Mouse (Mus musculus) CD8-positive naive resting alpha-beta T cell, adult 2 months (primary cell): Measurements from ENCODE around the gene Actl9.

Experiments used
- DNase-seq, 2 experiments: peaks; one replicate each; pipeline ENCODE4 v3.0.0; 2022; ENCODE audit warnings: low read depth in 2 of 2, low spot score in 2 of 2

The Actl9 gene

DNA sequence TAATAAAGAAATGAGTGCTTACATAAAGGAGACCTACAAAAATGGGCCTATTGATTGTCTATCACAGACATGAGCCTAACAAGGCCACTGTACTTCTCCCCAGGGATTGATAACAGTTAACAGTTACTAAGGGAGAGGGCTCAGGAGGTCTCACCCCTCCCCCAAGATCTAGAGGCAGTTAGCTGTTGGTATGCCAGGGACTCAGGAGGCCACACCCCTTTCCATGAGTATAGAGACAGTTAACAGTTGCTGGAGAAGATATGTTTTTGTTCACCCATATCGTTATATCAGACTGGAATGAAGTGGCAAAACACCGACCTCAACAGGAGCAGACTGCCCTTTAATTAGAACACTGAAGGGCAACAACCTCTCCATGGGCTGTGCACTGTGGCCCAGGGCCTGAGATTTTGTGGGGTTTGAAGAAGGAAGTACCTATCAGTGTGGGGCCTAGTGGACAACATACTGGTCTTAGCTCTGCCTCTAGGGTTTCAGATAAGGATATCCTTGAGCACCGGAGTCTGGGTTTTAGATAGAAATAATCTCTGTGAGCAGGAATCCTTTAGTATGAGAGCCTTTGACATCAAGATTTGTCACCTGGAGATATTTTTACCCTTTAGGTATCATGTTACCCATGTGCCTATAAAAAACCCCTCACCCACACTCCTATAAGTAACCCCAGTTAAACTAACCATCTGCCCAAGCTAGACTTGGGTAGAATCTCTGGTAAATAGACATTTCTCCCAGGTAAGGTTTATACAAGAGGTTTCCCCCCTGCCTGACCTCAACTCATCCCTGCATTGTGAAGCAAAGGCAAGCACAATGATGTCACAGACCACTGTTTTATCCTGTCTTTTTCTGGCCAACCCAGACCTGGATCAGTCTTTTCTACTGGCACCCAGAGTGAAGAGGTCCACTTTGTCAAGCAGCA lies at the start of gene Actl9:
Gene Actl9 (plus strand): TSS at position 878 of the 928 bp plus-strand sequence.
- DNase-seq: no peak

DNA sequence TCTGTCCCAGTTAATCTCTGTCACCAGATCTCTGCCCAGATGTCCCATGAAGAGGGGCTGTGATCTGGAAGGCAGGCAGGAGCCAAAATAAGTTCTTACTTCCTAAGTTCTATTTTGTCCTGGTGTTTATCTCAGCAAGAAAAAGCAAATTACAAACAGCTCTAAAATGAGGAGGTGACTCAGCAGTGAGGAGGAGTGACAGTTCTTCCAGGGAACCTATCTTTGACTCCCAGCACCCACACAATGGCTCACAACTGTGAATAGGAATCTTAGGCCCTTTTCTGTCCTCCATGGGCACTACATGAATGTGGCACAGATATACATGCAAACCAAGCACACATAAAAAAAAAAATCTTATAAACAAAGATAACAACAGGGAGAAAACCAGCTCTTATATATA lies 47.0 kb upstream of the Actl9 start:
- DNase-seq: no peak

DNA sequence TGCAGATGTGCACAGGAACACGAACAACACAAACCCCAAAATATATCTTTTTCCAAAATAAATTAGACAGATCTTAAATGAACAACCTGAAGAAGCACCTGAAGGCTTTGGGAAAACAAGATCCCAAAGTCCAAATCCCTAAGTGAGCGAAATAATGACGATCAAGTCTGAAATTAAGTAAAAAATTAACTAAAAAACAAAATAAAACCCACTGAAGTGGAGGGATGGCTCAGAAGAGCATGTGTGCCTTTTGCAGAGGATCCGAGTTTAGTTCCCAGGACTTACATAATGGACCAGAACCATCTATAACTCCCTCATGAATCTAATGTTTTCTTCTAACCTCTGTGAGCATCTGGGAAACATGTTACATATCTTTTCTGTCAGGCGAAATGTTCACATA lies 40.4 kb upstream of the Actl9 start:
- DNase-seq: no peak

DNA sequence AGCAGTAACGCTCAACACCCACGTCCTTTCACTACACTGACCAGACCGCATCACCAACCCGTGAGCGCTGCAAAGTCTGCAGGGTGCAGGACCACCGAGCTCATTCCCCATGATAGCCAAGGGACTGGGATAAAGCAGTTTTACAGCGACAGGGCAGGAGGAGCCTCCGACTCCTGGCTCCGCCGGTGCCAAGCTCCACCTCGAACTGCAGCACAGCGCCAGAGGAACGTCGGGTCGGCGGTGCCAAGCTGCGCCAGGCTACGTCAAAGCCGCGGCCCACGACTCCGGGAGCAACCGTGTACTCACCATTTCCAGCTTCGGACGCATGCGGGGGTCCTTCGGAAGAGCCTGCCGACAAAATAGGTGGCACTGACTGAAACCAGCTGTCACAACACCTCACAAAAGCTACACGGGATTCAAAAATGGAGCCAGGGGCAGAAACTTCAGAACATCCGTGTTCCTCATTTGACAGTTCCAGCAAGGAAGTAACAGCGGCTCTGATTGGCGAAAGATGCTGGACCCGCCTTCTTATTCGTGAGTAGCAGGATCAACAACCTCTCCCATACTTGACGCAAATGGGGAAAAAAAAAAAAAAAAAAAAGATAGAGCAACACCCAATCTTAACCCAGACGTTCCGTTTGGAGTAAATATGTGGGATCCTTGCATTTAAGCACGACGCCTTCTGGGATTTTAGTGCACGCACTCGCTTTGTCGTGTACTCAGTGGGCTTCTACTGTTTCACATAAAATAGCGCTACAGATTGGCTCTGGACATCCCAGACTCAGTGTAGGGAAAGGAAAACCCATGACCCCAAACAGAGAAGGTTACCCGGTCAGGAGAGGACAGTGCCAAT lies 38.3 kb upstream of the Actl9 start, which contains the start of gene Zfp101:
Gene Zfp101 (minus strand): TSS at position 460 of the 853 bp plus-strand sequence.
- peak; percentile 70 to 86 for DNase-seq

DNA sequence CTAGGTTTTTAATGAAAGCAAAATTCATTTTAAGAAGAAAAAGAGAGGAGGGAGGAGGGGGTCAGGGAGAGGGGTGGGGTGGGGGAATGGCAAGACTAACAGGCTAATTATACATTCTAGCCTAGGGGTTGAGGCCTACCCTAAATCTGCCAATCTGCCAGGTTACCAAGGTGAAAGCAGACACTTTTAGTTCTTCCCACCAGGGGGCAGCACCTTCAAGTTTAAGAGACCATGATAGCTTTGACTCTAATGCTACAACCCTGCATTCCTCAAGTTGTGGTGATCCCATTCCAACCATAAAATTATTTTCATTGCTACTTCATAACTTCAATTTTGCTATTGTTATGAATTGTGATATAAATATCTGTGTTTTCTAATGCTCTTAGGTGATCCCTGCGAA lies 6.5 kb downstream of the Actl9 start:
- DNase-seq: peak; percentile 71 to 80

DNA sequence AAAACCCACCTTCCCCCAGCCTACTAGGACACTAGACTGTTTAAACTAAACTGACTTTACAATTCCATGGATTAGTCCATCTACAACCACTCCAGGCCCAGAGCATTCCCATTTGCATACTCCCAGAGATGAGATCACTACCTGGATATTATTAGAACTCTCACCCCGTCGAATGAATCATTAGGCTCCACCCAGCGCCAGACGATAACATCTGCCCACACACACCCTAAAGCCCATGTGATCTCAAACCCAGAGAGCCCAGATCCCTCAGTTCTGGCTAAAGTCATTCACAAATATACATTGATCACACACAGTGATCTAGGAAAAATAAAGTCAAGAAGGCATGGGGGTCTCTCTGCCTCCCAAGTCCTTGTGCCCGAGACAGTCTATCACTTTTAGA lies 7.2 kb downstream of the Actl9 start:
- DNase-seq: no peak

DNA sequence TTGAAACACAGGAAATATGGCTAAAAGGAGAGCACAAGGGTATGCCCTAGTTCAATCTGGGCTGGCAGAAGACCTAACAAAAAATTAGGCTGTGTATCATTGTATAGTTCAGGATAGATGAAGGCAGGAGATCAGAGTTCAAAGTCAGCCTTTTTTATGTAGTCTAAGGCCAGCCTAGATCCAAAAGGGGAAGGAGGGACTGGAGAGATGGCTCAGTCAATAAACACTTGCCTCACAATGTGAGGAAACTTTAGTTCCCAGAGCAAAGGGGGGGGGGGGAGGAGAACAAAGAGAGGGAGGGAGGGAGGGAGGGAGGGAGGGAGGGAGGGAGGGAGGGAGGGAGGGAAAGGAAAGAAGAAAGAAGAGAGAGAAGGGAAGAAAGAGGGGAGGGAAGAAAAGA lies 8.5 kb downstream of the Actl9 start:
- DNase-seq: no peak

DNA sequence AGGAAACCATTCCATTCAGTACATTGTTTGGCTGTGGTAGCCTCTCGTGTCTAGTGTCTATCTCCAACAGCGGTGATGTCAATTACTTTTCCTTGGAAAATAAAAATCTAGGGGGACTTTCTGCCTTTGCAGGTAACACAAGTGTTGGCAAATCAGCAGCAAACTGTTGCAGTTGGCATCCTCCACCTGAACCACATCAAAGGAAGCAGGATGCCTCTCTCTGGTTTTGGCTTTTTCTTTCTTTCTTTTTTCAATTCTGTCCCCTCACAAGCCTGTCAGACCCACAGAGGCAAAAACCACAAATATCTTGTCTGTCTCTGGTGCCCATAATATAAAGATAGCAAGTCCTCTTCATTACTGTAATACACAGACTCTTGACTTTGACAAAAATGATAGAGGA lies 23.9 kb downstream of the Actl9 start:
- peak in 1 of 2 experiments; percentile 25 for DNase-seq

DNA sequence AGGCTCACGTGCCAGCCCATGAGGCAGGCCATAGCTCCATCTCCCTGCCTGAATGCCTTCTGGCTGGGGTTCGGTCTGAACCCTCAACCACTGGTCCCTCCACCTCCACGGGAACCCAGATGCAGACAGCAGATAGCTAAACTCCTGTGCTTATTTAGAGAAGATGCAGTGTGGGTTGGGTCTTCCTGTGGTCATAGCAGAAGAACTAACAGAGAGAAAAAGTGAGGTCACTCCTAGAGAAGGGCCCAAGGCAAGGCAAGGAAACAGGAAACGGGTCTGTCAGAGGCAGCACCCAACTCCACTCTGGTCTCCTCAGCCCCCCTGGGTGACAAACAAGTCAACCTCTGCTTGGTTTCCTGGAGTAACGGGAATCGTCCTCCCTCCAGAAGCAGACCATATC lies 38.5 kb downstream of the Actl9 start:
- DNase-seq: no peak
